Mouse (Mus musculus) bone marrow macrophage, adult 2 months (primary cell): ENCODE data around the gene Mrpl21.

Experiments used
- CTCF ChIP-seq: IDR thresholded peaks from 2 replicates; pipeline ENCODE4 v1.5.1; 2012; ENCODE audit warnings: low read depth, mild to moderate bottlenecking, low read length, moderate library complexity
- POLR2A ChIP-seq: IDR thresholded peaks from 2 replicates; pipeline ENCODE4 v1.6.1; 2012; ENCODE audit warnings: mild to moderate bottlenecking, low read depth, low read length, borderline replicate concordance

DNA sequence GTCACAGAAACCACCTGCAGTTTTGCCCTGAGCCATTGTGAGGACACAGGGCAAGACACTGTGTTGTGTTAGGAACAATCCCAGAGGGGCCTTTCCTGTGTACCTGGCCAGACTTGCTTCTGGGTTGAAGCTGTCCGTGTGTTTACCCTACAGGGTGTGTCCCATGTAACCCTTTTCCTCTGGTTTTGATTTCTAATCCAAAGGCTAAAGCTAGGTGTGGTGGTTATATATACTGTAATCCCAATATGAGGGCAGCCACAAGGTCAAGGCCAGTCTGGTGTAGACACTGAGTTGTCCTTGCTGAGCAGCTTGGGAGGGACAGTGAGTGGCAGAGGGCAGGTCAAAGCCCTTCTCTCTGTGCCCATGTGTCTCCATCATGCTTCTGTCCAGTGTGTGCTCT, 53.2 kb downstream of the Mrpl21 start:
- no peak for TF ChIP-seq CTCF
- no peak for TF ChIP-seq POLR2A
